Mouse (Mus musculus) heart, adult 2 months (tissue): ENCODE results near the gene Tlr4.

ENCODE experiments used
- CTCF ChIP-seq: fragments of 200-600 bp; IDR thresholded peaks from 2 replicates; pipeline ENCODE4 v1.8.1; 2022; ENCODE audit warnings: antibody characterized with exemption, mild to moderate bottlenecking, moderate library complexity
- EP300 ChIP-seq: fragments of 200-500 bp; IDR thresholded peaks from 2 replicates; pipeline ENCODE4 v1.6.1; 2011; ENCODE audit warnings: low read depth, low read length, control low read depth; ENCODE audit not compliant: insufficient read depth
- POLR2A ChIP-seq: fragments of 200-500 bp; IDR thresholded peaks from 2 replicates; pipeline ENCODE4 v1.6.1; 2011; ENCODE audit warnings: mild to moderate bottlenecking, low read depth, low read length, control low read depth; ENCODE audit not compliant: insufficient read depth

- TF ChIP-seq CTCF (no peak), POLR2A (no peak), EP300 (no peak)
These were observed 46.0 kb downstream of the Tlr4 start for GRCm38 (mm10) chr4:66873342-66873741.
